Mouse (Mus musculus) lung, adult 2 months (tissue): ENCODE measurements around the gene Gm21958. TPM values are rescaled to one million over a fixed set of nuclear protein-coding genes. Genes with fewer than 3 reads are reported as not detected.

Experiments used
- DNase-seq: peaks from one replicate; pipeline ENCODE4 v3.0.0; 2022
- H3K4me1 ChIP-seq: fragments of 200-500 bp; 2 replicates; pipeline ENCODE4 v1.6.1; 2011; ENCODE audit warnings: low read length; ENCODE audit not compliant: control insufficient read depth, insufficient read depth
- H3K4me3 ChIP-seq: fragments of 200-500 bp; replicated peaks from 2 replicates; pipeline ENCODE3; 2011; ENCODE audit warnings: low read depth, mild to moderate bottlenecking, control low read depth, low read length; ENCODE audit errors: extremely low read depth
- CTCF ChIP-seq: fragments of 200-500 bp; IDR thresholded peaks from 2 replicates; pipeline ENCODE4 v1.5.1; 2011; ENCODE audit warnings: mild to moderate bottlenecking, low read length, control low read depth; ENCODE audit not compliant: insufficient read depth
- POLR2A ChIP-seq: fragments of 200-500 bp; IDR thresholded peaks from 2 replicates; pipeline ENCODE4 v1.6.1; 2011; ENCODE audit warnings: low read depth, mild to moderate bottlenecking, control low read depth, low read length, borderline replicate concordance; ENCODE audit errors: extremely low read depth
- WGBS: fragments of 180-500 bp; shearing (Covaris S2); methylation state at CpG from one replicate; pipeline ENCODE4 v1.1.7; 2018; 5-methylcytosine and 5-hydroxymethylcytosine counted together
- polyA plus RNA-seq: library from polyadenylated mRNA; depleted of rRNA; stranded (reverse); fragments of >200 nt; gene quantifications from 2 replicates; pipeline ENCODE4 v1.2.3, GENCODE M21; 2012; rRNA removed

The Gm21958 gene
- not detected in 2 replicates for polyA plus RNA-seq

GRCm38 (mm10) chr3:54714253-54714652, at the start of gene Gm21958:
Gene Gm21958 (minus strand): TSS chr3:54714353.
- no peak within 1 kb of the TSS for H3K4me3 ChIP-seq
- TF ChIP-seq CTCF = no peak
- no peak for TF ChIP-seq POLR2A
- H3K4me1 ChIP-seq = no peaks in the 10 kb centered on the region
- WGBS = 89% methylated on average over 6 of the region's 6 CpGs
- DNase-seq = no peak

GRCm38 (mm10) chr3:54761258-54761657, 47.1 kb upstream of the Gm21958 start:
- TF ChIP-seq POLR2A = no peak
- TF ChIP-seq CTCF = no peak
- 80% methylated on average over 1 of the region's 1 CpGs for WGBS
- no peak overlapping the region for H3K4me3 ChIP-seq
- no peak for DNase-seq
- H3K4me1 ChIP-seq = no peaks in the 10 kb centered on the region

GRCm38 (mm10) chr3:54760321-54761115, 46.4 kb upstream of the Gm21958 start:
- 59% methylated on average over 15 of the region's 15 CpGs for WGBS
- no peak for TF ChIP-seq POLR2A
- no peak for TF ChIP-seq CTCF
- Histone ChIP-seq H3K4me3 (no peak overlapping the region), H3K4me1 (no peaks in the 10 kb centered on the region)
- DNase-seq = no peak

- 67% methylated on average over 9 of the region's 9 CpGs for WGBS
- H3K4me3 ChIP-seq = no peak overlapping the region
- no peak for DNase-seq
- no peaks in the 10 kb centered on the region for H3K4me1 ChIP-seq
- no peak for TF ChIP-seq CTCF
- TF ChIP-seq POLR2A = no peak
Measured at GRCm38 (mm10) chr3:54759211-54759610, 45.1 kb upstream of the Gm21958 start.

- 76% methylated on average over 8 of the region's 8 CpGs for WGBS
- TF ChIP-seq CTCF (no peak), POLR2A (no peak)
- Histone ChIP-seq H3K4me1 (no peaks in the 10 kb centered on the region), H3K4me3 (no peak overlapping the region)
- no peak for DNase-seq
Measured at GRCm38 (mm10) chr3:54757446-54757845, 43.3 kb upstream of the Gm21958 start.

GRCm38 (mm10) chr3:54756058-54756457, 41.9 kb upstream of the Gm21958 start:
- TF ChIP-seq POLR2A = no peak
- TF ChIP-seq CTCF = no peak
- 3% methylated on average over 11 of the region's 11 CpGs for WGBS
- peak overlapping the region; percentile 75 for H3K4me3 ChIP-seq
- no peaks in the 10 kb centered on the region for H3K4me1 ChIP-seq
- DNase-seq = peak; percentile 35

GRCm38 (mm10) chr3:54755145-54756041, 41.2 kb upstream of the Gm21958 start, which contains the start of gene Smad9:
Gene Smad9 (plus strand): TSS chr3:54755582.
- DNase-seq = peak; percentile 58
- no peak for TF ChIP-seq POLR2A
- under 1% methylated on average over 66 of the region's 66 CpGs for WGBS
- Histone ChIP-seq H3K4me1 (no peaks in the 10 kb centered on the region), H3K4me3 (peak within 1 kb of the TSS; percentile 75)

GRCm38 (mm10) chr3:54753411-54753810, 39.3 kb upstream of the Gm21958 start:
- Histone ChIP-seq H3K4me3 (no peak overlapping the region), H3K4me1 (no peaks in the 10 kb centered on the region)
- WGBS = 57% methylated on average over 4 of the region's 4 CpGs
- no peak for TF ChIP-seq POLR2A
- TF ChIP-seq CTCF = no peak
- no peak for DNase-seq

GRCm38 (mm10) chr3:54745799-54746198, 31.6 kb upstream of the Gm21958 start:
- 52% methylated on average over 5 of the region's 5 CpGs for WGBS
- no peak for DNase-seq
- no peak overlapping the region for H3K4me3 ChIP-seq
- TF ChIP-seq CTCF (peak; percentile 42), POLR2A (no peak)
- no peaks in the 10 kb centered on the region for H3K4me1 ChIP-seq
